ENCODE assay signal across 14 mouse cellular contexts in the genomic region with DNA sequence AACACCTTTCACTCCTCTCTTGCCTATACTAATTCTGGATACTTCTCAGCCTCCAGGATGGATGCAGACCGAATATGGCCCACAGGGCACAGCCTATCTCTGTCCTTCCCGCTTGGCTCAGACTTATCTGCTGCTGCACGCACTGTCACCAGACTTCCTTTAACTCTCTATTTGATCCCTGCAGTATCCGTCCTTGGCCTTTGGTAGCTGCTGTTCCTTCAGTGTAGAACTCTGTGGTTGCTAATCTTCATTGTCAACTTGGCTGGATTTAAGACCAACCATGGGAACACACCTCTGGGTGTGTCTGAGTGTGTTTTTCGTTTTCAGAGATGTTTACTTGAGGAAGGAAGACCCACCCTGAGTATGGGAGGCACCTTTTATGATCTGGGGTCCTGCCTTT. TPM values are rescaled to one million over a fixed set of nuclear protein-coding genes. Genes with fewer than 3 reads are reported as not detected.
DNase-seq lines count a peak whose midpoint lies in the region; ATAC-seq and TF ChIP-seq lines count a peak whose summit lies in the region.
"Had no signal": no experiment of that assay in that cellular context is flagged by ENCODE, and none has a peak within 500 bp of the region (broad histone marks: within the 10 kb centered on the region; RNA-seq: fewer than 3 reads in every experiment).

No protein-coding gene starts in this region.

- intact Hi-C loops in heart, adult 2 months (cut with DNase I), result no loop called here
- intact Hi-C loops in heart, postnatal 14 days (cut with DNase I), result no loop called here

- 0 out of 2 replicates have a peak, but pooled peaks have one; percentile 18 for TF ChIP-seq POLR2A in heart, adult 2 months (IDR thresholded peaks at IDR 0.05; ENCODE audit: insufficient read depth, low read depth, low read length)

- 11% methylated on average over 5 of the region's 5 CpGs for WGBS in heart, adult 2 months
- WGBS in heart, embryonic 13.5 days, result 14% methylated on average over 5 of the region's 5 CpGs
- 8% methylated on average over 5 of the region's 5 CpGs for WGBS in liver, embryonic 14.5 days (ENCODE audit: insufficient replicate concordance)

- TF ChIP-seq CTCF in heart, adult 2 months (IDR thresholded peaks at IDR 0.05), result peak; percentile 19; the same call in 1 of the 2 replicates
- 0 out of 2 replicates have a peak, but pooled peaks have one; percentile 9 for TF ChIP-seq CTCF in liver, embryonic 14.5 days (IDR thresholded peaks at IDR 0.05; ENCODE audit: low read depth)

- H3K36me3 ChIP-seq in heart, adult 2 months (ENCODE audit: control insufficient read depth, insufficient read depth, low read length), result peaks cover 6% of the 10 kb centered on the region; the same call in 1 of the 2 replicates
- H3K36me3 ChIP-seq in heart, embryonic 13.5 days, result no peaks in the 10 kb centered on the region
- H3K36me3 ChIP-seq in liver, embryonic 14.5 days (replicated peaks; ENCODE audit: control insufficient read depth, insufficient read depth, low read depth), result no peaks in the 10 kb centered on the region
- H3K36me3 ChIP-seq: forebrain, embryonic 12.5 days; hindbrain, embryonic 15.5 days; limb, embryonic 12.5 days had no signal

- no peak for DNase-seq in heart, adult 2 months
- no peak for DNase-seq in heart, postnatal 14 days
- DNase-seq in MEL-GATA-1-ER (ENCODE audit: extremely low read depth, low read depth), result peak; percentile 96
- peak in 2 of 3 experiments; percentile 37 to 46 for DNase-seq in liver, embryonic 14.5 days (ENCODE audit: low read depth in 3 of 3, low spot score in 3 of 3)
- no peak for DNase-seq in thymus, postnatal 4 days
- no peak for DNase-seq in right cerebral cortex, adult 18-20 months
- no peak for DNase-seq in thymus, adult 18-20 months
- DNase-seq: kidney, adult 11 months; kidney, postnatal 36 days; right cerebral cortex, postnatal 14 days had no signal

- peaks cover 6% of the 10 kb centered on the region for H3K4me1 ChIP-seq in heart, adult 2 months (ENCODE audit: control insufficient read depth, insufficient read depth, low read length)
- H3K4me1 ChIP-seq in heart, embryonic 13.5 days, result peaks cover 60% of the 10 kb centered on the region
- peaks cover 34% of the 10 kb centered on the region in 2 experiments for H3K4me1 ChIP-seq in liver, embryonic 14.5 days (replicated peaks; ENCODE audit: control insufficient read depth in 2 of 2, insufficient read depth in 2 of 2, low read length in 1 of 2)
- H3K4me1 ChIP-seq: forebrain, embryonic 12.5 days; hindbrain, embryonic 15.5 days had no signal

- TF ChIP-seq EP300 in heart, adult 2 months (IDR thresholded peaks at IDR 0.05; ENCODE audit: insufficient read depth, low read depth, low read length), result 0 out of 2 replicates have a peak, but pooled peaks have one; percentile 23
- peak; percentile 41 for TF ChIP-seq EP300 in liver, embryonic 14.5 days (IDR thresholded peaks at IDR 0.05; ENCODE audit: low read depth)

- no peak for ATAC-seq in heart, embryonic 13.5 days (ENCODE audit: extremely low read depth, insufficient number of reproducible peaks, low FRiP score, low TSS enrichment)
- peak; percentile 79 for ATAC-seq in liver, embryonic 14.5 days (ENCODE audit: insufficient read depth)

- H3K9me3 ChIP-seq in heart, embryonic 13.5 days, result no peaks in the 10 kb centered on the region
- no peaks in the 10 kb centered on the region for H3K9me3 ChIP-seq in liver, embryonic 14.5 days (ENCODE audit: control insufficient read depth, low read length)
- H3K9me3 ChIP-seq: forebrain, embryonic 12.5 days; hindbrain, embryonic 15.5 days; limb, embryonic 12.5 days had no signal

- no peak overlapping the region for H3K4me3 ChIP-seq in heart, adult 2 months
- no peak overlapping the region for H3K4me3 ChIP-seq in heart, embryonic 13.5 days
- no peak overlapping the region for H3K4me3 ChIP-seq in liver, embryonic 14.5 days (ENCODE audit: insufficient read depth in 1 of 2, low read depth in 2 of 2, low read length in 2 of 2)
- H3K4me3 ChIP-seq: forebrain, embryonic 12.5 days; hindbrain, embryonic 15.5 days; limb, embryonic 12.5 days had no signal

- peak overlapping the region; percentile 32 for H3K27ac ChIP-seq in heart, adult 2 months
- peak overlapping the region; percentile 28; the same call in 1 of the 2 replicates for H3K27ac ChIP-seq in heart, embryonic 13.5 days (replicated peaks)
- H3K27ac ChIP-seq in liver, embryonic 14.5 days, result no peak overlapping the region; the same call in 1 of the 2 replicates
- H3K27ac ChIP-seq: forebrain, embryonic 12.5 days; hindbrain, embryonic 15.5 days; limb, embryonic 12.5 days had no signal

- H3K4me2 ChIP-seq in heart, embryonic 13.5 days, result no peak overlapping the region
- peak overlapping the region; percentile 28 for H3K4me2 ChIP-seq in liver, embryonic 14.5 days (ENCODE audit: low read depth)
- H3K4me2 ChIP-seq: forebrain, embryonic 12.5 days; hindbrain, embryonic 15.5 days; limb, embryonic 12.5 days had no signal

- H3K9ac ChIP-seq in heart, adult 2 months (ENCODE audit: low read depth, low read length), result no peak overlapping the region
- H3K9ac ChIP-seq in heart, embryonic 13.5 days, result no peak overlapping the region
- H3K9ac ChIP-seq in liver, embryonic 14.5 days (replicated peaks), result no peak overlapping the region
- H3K9ac ChIP-seq: forebrain, embryonic 12.5 days; hindbrain, embryonic 15.5 days; limb, embryonic 12.5 days had no signal

- H3K27me3 ChIP-seq in heart, adult 2 months (ENCODE audit: control insufficient read depth, insufficient read depth, low read length), result no peaks in the 10 kb centered on the region
- no peaks in the 10 kb centered on the region for H3K27me3 ChIP-seq in heart, embryonic 13.5 days (replicated peaks)
- H3K27me3 ChIP-seq in liver, embryonic 14.5 days (ENCODE audit: control insufficient read depth, insufficient read depth, low read length), result no peaks in the 10 kb centered on the region
- H3K27me3 ChIP-seq: forebrain, embryonic 12.5 days; hindbrain, embryonic 15.5 days; limb, embryonic 12.5 days had no signal

- no peaks in the 10 kb centered on the region for H3K79me2 ChIP-seq in heart, adult 2 months (replicated peaks; ENCODE audit: control insufficient read depth, insufficient read depth, low read length)

RNA-seq across cellular contexts. Expression of gene Ppp2r5a, which starts 47.5 kb away (rescaled TPM):
- 100 to 1,000 TPM; 105 to 110 TPM for total RNA-seq in heart, adult 2 months (2021)
- polyA plus RNA-seq in heart, adult 2 months (2012; rRNA removed), result 53.7 and 79.2 TPM in 2 replicates
- 100 to 1,000 TPM; 116 to 118 TPM for total RNA-seq in heart, postnatal 14 days (2021)
- polyA plus RNA-seq in heart, embryonic 13.5 days (2015; fragmentation: Nextera tagmentation; extraction: Ambion mirVana), result 21.2 and 22.6 TPM in 2 replicates
- 16.4 and 23.8 TPM in 2 replicates for polyA plus RNA-seq in liver, embryonic 14.5 days (2012; rRNA removed)
- 21.0 and 23.8 TPM in 2 replicates for polyA plus RNA-seq in liver, embryonic 14.5 days (2014; fragmentation: Nextera tagmentation; extraction: Ambion mirVana)

Comparison
In these comparisons a context has a peak if more than half of its experiments do, and no peak if none do; other contexts are left out.
1. DNase-seq: peak in MEL-GATA-1-ER (single experiment) and liver, embryonic 14.5 days (2 of 3); none in heart, adult 2 months (0 of 2), heart, postnatal 14 days (0 of 2), thymus, postnatal 4 days (single experiment), right cerebral cortex, adult 18-20 months (single experiment) and thymus, adult 18-20 months (0 of 2).